33 mouse cellular contexts compared by ENCODE assay signal in the genomic region with DNA sequence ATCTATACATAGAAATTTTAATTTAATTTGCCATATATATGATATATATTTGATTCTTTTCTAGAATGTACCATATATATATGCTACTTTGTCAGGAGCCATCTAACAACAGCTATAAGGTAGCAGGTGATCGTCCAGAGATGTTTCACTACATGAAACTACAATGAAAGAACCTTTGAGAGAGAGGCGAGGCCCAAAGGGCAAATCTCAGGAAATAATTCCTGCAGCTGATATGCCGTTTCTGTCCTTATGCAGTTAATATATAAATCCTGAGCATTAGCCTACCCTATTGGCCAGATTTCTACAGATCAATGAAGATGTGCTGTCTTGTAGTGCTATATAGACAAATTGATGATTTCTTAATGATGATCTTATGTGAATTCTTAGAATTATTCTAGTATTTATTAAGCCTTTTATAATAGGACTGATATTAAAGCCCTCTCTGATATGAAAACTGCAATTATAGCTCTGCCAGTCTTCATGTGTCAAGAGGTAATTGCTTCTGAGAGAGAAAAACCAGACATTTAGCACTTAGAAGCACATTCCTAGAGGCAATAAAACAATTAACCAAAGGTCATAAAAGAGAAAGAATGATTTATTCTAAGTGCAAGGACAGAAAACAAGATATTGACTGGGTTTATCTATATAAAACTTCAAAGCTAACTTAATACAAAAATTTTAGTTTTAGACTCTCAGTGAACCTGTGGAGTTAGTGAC. TPM values are rescaled to one million over a fixed set of nuclear protein-coding genes. Genes with fewer than 3 reads are reported as not detected.
"Had no signal": no experiment of that assay in that cellular context is flagged by ENCODE, and none has a peak within 500 bp of the region (broad histone marks: within the 10 kb centered on the region; RNA-seq: fewer than 3 reads in every experiment).

No protein-coding gene starts in this region.

- H3K4me1 ChIP-seq: embryonic facial prominence, embryonic 10.5 days; embryonic facial prominence, embryonic 12.5 days; embryonic facial prominence, embryonic 13.5 days; embryonic facial prominence, embryonic 15.5 days; forebrain, embryonic 12.5 days; forebrain, embryonic 13.5 days; forebrain, embryonic 15.5 days had no signal

- DNase-seq: cerebellum, adult 2 months; cerebellum, adult 8-10 months; cerebellum, adult 9-10 months; cerebellum, adult 9-11 months; cerebellum, postnatal 10 days; cerebellum, postnatal 14 days; cerebellum, postnatal 25 days; cerebellum, postnatal 36 days; embryo, embryonic 11 days; forebrain, postnatal 0 days; gastrocnemius, adult 2 months; gastrocnemius, postnatal 10 days; gastrocnemius, postnatal 14 days; gastrocnemius, postnatal 25 days; gastrocnemius, postnatal 36 days; heart, adult 11 months; heart, adult 18-20 months; heart, adult 2 months had no signal

- H3K36me3 ChIP-seq: embryonic facial prominence, embryonic 10.5 days; embryonic facial prominence, embryonic 12.5 days; embryonic facial prominence, embryonic 13.5 days; embryonic facial prominence, embryonic 15.5 days; forebrain, embryonic 10.5 days; forebrain, embryonic 12.5 days; forebrain, embryonic 15.5 days had no signal

- H3K27ac ChIP-seq: embryonic facial prominence, embryonic 10.5 days; embryonic facial prominence, embryonic 12.5 days; embryonic facial prominence, embryonic 13.5 days; embryonic facial prominence, embryonic 15.5 days; forebrain, embryonic 10.5 days; forebrain, embryonic 12.5 days; forebrain, embryonic 13.5 days; forebrain, embryonic 15.5 days; gastrocnemius, adult 2 months; heart, adult 2 months had no signal

- H3K4me3 ChIP-seq: embryonic facial prominence, embryonic 10.5 days; embryonic facial prominence, embryonic 12.5 days; embryonic facial prominence, embryonic 13.5 days; embryonic facial prominence, embryonic 15.5 days; erythroblast, embryonic 14.5 days; forebrain, embryonic 10.5 days; forebrain, embryonic 12.5 days; forebrain, embryonic 13.5 days; forebrain, embryonic 15.5 days; gastrocnemius, adult 2 months; heart, adult 2 months had no signal

- H3K9ac ChIP-seq: embryonic facial prominence, embryonic 12.5 days; embryonic facial prominence, embryonic 13.5 days; embryonic facial prominence, embryonic 15.5 days; forebrain, embryonic 12.5 days; forebrain, embryonic 13.5 days; forebrain, embryonic 15.5 days; forebrain, postnatal 0 days had no signal

- ATAC-seq: forebrain, embryonic 13.5 days; forebrain, embryonic 14.5 days; forebrain, embryonic 15.5 days; forebrain, embryonic 16.5 days; forebrain, postnatal 0 days had no signal

- H3K9me3 ChIP-seq: embryonic facial prominence, embryonic 12.5 days; embryonic facial prominence, embryonic 13.5 days; embryonic facial prominence, embryonic 15.5 days; forebrain, embryonic 12.5 days; forebrain, embryonic 15.5 days had no signal

- H3K27me3 ChIP-seq: embryonic facial prominence, embryonic 12.5 days; embryonic facial prominence, embryonic 13.5 days; embryonic facial prominence, embryonic 15.5 days; forebrain, embryonic 12.5 days; forebrain, embryonic 13.5 days; forebrain, embryonic 15.5 days had no signal

- H3K4me2 ChIP-seq: embryonic facial prominence, embryonic 12.5 days; embryonic facial prominence, embryonic 13.5 days; embryonic facial prominence, embryonic 15.5 days; forebrain, embryonic 12.5 days; forebrain, embryonic 13.5 days; forebrain, embryonic 15.5 days had no signal

RNA-seq across cellular contexts. Expression of a gene that starts 4.1 kb away (rescaled TPM):
- polyA plus RNA-seq: embryonic facial prominence, embryonic 11.5 days; embryonic facial prominence, embryonic 12.5 days; embryonic facial prominence, embryonic 13.5 days; embryonic facial prominence, embryonic 14.5 days; erythroblast, embryonic 14.5 days; forebrain, embryonic 10.5 days; forebrain, embryonic 11.5 days; forebrain, embryonic 12.5 days; forebrain, embryonic 13.5 days; forebrain, embryonic 14.5 days; forebrain, embryonic 15.5 days; forebrain, embryonic 16.5 days; forebrain, postnatal 0 days; heart, adult 2 months had no signal

RNA-seq across cellular contexts. Expression of a gene that starts 36.8 kb away (rescaled TPM):
- polyA plus RNA-seq: embryonic facial prominence, embryonic 11.5 days; embryonic facial prominence, embryonic 13.5 days; embryonic facial prominence, embryonic 14.5 days; embryonic facial prominence, embryonic 15.5 days; erythroblast, embryonic 14.5 days; forebrain, embryonic 13.5 days; forebrain, embryonic 14.5 days; forebrain, embryonic 15.5 days; gonadal fat pad, adult 2 months; heart, adult 2 months had no signal

RNA-seq across cellular contexts. Expression of a gene that starts 51.4 kb away (rescaled TPM):
- polyA plus RNA-seq: erythroblast, embryonic 14.5 days had no signal
